Mouse (Mus musculus) B cell, adult 62 days (primary cell): ENCODE measurements around the gene Ccdc185. TPM values are rescaled to one million over a fixed set of nuclear protein-coding genes. Genes with fewer than 3 reads are reported as not detected.

Experiments
- total RNA-seq: library from RNA; stranded (reverse); gene quantifications from 4 replicates; pipeline ENCODE4 v1.2.4, GENCODE M21; 2023

Gene Ccdc185
- not detected in 4 replicates for total RNA-seq

DNA sequence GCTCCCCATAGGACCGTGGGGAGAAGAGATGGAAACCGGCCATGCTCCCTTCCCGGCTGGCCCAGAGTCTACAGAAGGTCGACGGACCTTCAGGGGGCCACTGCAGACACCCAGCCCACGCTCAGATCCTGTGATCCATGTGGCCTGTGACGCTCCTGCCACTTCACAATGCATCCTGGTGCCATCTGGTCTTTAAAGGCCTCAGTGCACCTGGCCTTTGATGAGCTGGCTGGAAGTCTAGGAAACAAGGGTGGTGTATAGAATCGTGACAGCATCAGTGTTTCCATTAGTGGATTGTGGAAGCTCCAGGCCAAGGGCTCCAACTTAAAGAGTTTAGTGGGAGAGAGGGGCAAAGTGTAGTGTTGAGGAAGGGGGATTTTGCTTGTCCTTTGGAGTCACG is at the start of gene Ccdc185:
TSS of gene Ccdc185 (minus strand) at position 101 of the 400 bp plus-strand sequence.

DNA sequence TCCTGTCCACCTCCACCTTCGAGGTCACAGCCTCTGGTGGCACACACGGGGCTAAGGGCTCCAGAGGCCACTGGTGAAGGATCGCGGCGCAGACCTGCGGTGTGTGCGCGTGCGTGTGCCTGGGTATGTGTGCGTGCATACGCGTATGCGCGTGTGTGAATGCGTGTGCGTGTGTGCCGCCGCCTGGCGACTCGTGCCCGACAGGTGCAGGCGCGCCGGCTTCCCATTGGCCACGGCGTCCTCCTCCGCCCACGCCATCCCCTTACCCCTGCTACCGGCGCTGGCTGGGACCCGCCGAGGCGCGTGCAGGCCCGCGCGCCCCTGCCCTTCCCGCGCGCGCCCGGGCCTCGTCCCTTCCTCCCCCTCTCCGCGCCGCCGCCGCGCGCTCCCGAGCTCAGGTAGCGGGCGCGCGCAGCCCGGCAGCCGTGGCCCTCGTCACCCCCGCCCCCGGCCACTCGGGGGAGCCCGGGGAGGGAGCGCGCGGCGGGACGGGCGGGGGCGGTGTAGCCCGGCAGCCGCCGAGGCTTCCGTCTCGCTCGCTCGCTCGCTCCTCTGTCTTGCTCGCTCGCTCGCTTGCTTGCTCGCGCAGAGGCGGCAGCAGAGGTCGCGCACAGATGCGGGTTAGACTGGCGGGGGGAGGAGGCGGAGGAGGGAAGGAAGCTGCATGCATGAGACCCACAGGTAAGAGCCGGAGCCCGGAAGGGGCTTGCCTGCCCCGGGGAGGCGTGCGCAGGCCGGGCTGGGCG is 14.9 kb upstream of the Ccdc185 start, which contains the start of gene Susd4:
TSS of gene Susd4 (plus strand) at position 145 of the 746 bp plus-strand sequence.

Other genes starting within 250 kb of the Ccdc185 start
- 25.8 to 27.6 TPM (median 26.7 TPM) in 4 replicates for gene Capn2, start 231.6 kb downstream of the Ccdc185 start, total RNA-seq
- gene Capn8, start 184.2 kb downstream of the Ccdc185 start, total RNA-seq, result not detected in 4 replicates
- not detected in 4 replicates for gene Susd4, start 14.7 kb upstream of the Ccdc185 start, total RNA-seq
- gene Tlr5, start 205.6 kb upstream of the Ccdc185 start, total RNA-seq, result 0.18 TPM in 1 of 4 replicates, not detected in the others